Mouse (Mus musculus) mature B cell (primary cell): ENCODE measurements around the gene Ptpru.

Experiments used
- in situ Hi-C: fragments of 300-500 bp; cut with MboI; formaldehyde crosslinking; loops from 2 replicates; pipeline ENCODE4 v1.14.3; 2019

Ptpru gene

DNA sequence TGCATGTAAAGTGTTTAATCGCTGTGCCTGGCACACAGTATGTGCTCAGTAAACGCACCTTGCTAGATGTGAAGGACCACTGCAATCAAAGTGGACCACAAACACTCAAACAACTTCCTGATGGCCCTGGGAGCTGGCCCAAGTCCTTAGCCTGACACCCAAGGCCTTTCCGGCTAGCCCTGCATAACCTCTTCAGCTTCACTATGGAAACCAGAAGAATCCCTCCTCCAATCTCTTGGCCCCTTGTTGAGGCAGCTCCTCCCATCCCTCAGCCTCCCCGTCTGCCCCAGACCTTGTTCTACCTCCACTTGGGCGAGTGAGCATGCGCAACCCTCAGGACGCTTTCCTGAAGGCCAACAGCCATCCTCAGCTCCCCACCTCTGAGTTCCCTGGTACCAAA, 51.3 kb downstream of the Ptpru start:
- in situ Hi-C loops: no loop called here

DNA sequence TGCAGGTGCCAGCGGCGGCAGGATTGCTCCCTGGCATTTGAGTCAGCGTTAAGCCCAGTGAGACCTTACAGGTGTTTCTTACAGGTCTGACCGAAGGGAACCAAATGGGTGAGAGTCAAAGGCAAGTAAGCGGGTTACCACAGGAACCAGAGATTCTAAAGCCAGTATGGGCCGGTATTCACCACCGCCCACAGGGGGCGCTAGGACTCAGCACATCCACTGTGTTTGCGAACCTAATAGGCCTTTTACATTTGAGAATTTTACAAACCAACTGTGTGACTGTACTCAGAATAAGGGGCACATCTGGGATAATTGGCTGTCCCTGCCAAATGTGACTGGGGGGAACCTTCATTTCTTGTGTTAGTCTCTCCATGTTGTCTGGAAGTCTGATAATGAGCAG, 54.1 kb downstream of the Ptpru start:
- in situ Hi-C loops: no loop called here

GRCm38 (mm10) chr4:131781023-131781422, 57.1 kb downstream of the Ptpru start:
- in situ Hi-C loops: no loop called here

DNA sequence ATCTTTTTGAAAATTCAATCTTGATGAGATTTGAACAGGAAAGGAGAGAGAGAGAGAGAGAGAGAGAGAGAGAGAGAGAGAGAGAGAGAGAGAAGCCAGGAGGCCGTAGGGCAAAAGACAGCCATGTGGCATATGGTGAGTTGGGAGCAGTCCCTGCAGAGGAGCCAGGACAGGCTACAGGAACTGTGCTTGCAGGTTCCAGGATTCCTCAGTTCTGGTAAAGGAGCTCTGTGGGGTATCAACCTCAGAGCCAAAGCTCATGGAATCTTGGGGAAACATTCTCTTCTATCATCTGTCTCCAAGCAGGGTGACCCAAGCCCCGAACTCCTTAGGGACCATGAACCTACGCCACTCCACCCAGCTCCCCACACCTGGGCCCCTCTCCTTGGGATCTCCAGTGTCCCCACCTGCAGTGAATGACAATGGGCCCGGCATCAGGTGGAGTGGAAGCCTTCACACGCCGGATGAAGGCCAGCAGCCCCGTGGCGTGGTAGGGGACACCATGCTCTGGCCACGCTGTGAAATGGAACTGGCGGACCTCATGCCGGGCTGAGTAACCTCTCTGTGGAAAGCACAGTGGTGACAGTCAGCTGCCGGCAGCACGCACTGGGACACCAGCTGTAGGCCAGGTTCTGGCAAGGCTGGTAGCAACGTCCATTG, 59.3 kb downstream of the Ptpru start:
- in situ Hi-C loops: no loop called here

- in situ Hi-C loops: no loop called here
These were observed 66.7 kb downstream of the Ptpru start for GRCm38 (mm10) chr4:131771384-131771783.

GRCm38 (mm10) chr4:131763911-131764310, 74.2 kb downstream of the Ptpru start:
- in situ Hi-C loops: no loop called here

GRCm38 (mm10) chr4:131763479-131763878, 74.6 kb downstream of the Ptpru start:
- in situ Hi-C loops: no loop called here

- in situ Hi-C loops: no loop called here
These were observed 75.8 kb downstream of the Ptpru start for GRCm38 (mm10) chr4:131762211-131762784.

DNA sequence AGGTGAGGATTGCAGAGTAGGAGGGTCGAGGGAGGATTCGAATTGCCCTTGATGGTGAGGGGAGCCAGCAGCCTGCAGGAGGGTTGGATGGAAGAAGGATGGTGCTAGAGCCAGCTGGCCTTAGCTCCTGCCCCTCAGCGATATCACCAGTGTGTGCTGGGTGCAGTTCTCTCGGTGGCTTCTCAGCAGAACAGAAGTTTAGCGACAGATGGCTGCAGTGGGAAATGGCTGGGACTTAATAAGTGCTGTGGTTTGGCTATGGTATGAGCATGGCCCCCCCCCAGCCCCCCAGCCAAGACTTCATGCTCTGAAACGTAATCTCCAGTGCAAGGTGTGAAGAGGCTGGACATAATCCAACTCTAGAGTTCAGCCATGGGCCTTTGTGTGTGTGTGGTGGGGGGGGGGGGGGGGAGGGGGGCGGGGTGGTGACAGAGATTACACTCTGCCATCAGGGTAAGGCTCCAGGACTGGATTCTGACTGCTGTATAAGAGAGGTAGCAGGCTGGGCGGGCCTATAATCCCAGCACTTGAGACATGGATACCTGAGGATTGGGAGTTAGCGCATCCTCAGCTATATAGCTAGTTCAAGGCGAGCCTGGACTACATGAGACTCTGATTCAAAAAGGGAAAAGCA, 85.8 kb downstream of the Ptpru start:
- in situ Hi-C loops: no loop called here

DNA sequence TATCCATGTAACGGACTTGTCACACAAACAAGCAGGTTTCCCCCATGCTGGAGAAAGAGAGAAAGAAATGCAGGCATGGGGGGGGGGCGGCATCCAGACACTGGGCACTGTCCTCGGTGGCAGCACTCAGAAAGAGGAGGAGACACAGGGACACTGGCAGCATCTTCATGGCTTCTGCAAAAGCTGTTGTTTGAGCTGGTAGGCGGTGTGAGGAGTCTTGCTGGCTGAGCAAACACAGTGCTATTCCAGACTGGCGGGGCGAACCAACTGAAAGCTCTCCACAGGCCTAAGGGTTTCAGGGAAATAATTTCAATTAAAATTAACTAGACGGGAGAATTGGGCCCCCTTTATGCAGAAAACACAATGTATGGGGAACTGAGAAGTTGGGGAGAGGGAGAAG, 86.5 kb downstream of the Ptpru start:
- in situ Hi-C loops: no loop called here

GRCm38 (mm10) chr4:131749802-131750201, 88.3 kb downstream of the Ptpru start:
- in situ Hi-C loops: no loop called here

DNA sequence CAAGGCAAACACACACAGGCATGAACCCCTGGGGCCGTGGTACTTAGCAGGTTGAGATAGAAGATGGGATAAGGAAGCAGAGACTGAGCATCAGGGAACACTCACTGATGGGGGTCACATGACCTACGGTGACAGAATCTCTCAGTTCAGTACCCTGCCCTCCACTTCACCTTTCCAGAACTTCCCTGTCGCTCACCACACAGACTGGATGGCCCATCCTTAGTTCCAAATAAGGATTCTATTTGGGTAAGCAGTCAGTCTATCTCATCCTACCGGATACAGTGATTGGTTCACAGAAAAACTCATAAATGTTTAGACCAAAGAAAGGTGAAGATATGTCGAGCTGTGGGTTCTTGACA, 93.4 kb downstream of the Ptpru start:
- in situ Hi-C loops: no loop called here

DNA sequence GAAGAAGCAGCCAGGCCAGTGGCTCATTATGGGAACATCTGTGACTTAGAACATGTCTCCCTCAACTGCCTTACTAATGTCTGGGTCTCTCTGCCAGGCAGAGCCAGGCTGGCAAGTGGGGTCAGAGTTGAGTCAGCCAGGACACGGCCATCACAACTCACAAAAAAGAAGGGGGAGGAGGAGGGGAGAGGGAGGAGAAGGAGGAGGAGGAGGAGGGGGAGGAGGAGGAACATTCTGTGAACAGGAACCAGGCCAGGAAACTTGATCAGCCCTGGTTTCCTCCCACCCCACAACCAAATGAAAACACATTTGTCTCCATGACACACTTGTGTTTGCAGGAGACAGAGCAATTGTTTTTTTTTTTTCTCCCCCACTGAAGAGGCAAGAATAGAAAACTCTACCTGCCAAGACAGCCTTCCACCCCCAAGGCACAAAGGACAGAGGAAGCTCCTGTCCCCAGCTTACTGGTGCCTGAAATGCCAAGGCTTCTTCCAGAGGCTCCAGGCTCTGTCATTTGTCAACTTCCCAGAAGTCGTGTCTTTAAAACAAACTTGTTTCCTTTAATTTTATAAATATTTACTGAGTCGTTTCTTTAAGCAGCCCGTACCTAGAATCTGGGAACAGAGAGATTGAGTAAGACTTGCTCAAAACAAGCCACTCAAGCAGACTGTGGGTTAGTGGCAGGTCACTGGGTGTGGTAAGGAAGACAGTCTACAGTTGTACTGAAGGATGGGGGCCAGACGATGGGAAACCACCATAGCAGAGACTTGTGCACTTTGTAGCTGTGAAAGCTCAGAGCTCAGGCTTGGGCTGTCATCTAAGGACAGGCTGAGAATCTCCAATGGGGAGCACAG, 94.0 kb downstream of the Ptpru start:
- in situ Hi-C loops: no loop called here

DNA sequence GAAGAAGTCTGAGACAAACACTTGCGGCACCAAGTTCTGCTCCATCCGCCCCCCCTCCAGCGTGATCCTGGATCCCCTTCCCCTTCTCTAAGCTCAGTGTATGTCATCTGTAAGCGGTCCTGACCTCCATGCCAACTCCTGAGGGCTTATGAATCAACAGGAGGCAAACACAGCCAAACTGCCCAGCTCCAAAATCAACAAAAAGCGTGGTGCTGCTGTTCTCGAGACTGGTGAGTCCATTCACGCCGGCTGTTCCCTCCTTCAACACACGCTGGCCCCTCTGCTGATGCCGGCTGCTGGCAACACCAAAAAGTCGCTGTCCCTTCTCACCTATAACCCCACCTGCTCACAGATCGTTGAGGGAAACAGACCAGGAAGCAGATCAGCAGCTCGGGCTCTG, 95.1 kb downstream of the Ptpru start:
- in situ Hi-C loops: no loop called here

GRCm38 (mm10) chr4:131740621-131741020, 97.5 kb downstream of the Ptpru start:
- in situ Hi-C loops: no loop called here

DNA sequence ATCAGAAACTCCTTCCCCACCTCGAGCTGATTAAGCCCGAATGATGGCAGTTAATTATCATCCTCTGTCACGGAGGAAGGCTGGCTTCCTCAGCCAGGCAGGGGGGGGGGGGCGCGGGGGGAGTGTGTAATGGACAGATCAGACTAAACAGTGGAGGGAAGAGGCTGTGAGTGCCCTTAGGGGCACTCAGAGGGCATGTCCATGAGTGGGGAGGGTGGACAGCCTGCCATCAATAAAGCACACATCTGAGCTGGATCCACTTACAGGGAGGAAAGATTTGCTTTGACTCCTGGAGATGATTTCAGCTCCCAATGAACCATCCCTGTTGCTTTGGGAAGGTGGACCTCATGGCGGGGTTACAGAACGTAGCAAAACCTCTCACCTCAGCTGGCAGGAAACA, 109.5 kb downstream of the Ptpru start:
- in situ Hi-C loops: no loop called here

DNA sequence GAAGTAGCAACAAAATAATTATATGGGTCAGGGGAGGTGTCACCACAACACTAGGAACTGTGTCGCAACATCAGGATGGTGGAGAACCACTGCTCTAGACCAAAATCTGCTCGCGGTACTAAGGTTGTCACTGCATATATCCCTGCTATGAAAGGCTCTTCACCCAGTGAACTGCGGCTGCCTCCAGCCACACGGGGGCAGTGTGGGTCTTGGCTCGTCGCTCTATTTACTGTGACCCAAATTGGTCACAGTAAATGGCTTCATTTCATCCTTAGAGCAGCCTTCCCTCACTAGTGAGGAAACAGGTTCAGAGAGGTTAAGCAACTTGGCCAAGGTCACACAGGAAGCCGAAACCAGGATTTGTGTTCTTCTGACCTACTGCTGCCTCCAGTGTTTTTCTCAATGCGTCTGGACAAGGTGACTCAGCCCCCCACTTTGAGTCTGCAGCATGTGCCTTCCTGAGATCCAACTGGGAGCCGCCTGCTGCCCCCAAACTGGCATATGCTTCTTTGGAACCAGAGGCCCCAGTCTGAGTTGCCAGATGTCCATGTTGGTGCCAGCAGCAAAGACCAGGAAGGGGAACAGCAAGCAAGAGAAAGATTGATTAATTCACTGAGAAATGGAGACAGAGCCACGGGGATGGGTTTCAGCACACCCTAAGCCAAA, 114.5 kb downstream of the Ptpru start:
- in situ Hi-C loops: no loop called here

DNA sequence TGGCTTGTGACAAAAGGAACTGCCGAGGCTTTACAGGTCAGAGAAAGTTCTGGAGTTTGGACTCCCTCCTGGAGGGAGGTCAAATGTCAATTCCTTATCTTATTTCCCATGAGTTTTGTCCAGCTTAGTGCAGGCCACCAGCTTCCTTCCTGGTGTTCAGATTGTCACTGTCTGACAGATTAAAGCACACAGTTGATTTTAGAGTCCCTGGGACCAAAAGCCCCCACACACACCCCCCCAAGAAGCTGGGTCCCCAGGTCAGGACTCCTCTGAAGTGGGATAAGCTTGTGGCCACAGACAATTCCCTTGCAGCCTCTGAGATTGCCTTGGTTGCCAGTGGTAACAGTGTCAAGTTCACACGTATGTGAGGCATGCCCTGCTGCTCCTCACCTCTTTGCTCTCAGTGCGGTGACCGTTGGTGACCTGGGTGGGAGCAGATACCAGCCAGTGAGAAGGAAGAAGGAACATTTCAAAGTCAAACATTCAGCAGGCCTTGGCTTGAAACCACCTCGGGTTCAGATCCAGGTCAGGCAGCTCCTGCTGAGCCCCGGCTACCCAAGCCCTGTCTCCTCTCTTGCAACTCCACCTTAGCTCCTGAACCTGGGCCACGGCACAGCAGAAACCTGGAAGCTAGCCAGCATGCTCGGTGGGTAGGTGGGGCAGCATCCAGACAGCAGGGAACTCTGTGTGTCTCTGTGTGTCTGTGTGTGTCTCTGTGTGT, 115.8 kb downstream of the Ptpru start:
- in situ Hi-C loops: no loop called here

- in situ Hi-C loops: no loop called here
These were observed 118.9 kb downstream of the Ptpru start for GRCm38 (mm10) chr4:131719151-131719550.
